Mouse (Mus musculus) embryonic facial prominence, embryonic 15.5 days (tissue): ENCODE measurements at regions not wholly inside any gene's neighbourhood (a gene's known extent, or its start where the extent isn't known, plus 50 kb on each side); places are given as distances from the start of the nearest gene placed in this dataset.
"Not testable (repeated sequence)": the region's sequence is repeated elsewhere in the genome, so short reads cannot be mapped to it uniquely, and the experiment has no call there.

Experiments used
- ATAC-seq: fragments of 200-750 bp; cut with Nextera tagmentation; 2 replicates; pipeline ENCODE4 v1.8.0; 2017; ENCODE audit warnings: low read depth, moderate TSS enrichment; ENCODE audit not compliant: insufficient number of reproducible peaks, low FRiP score, low TSS enrichment
- H3K27ac ChIP-seq: fragments of 300-500 bp; sonication (generic); replicated peaks from 2 replicates; pipeline ENCODE4 v1.5.1; 2015; ENCODE audit warnings: mild to moderate bottlenecking, inconsistent platforms
- H3K27me3 ChIP-seq: fragments of 300-500 bp; sonication (generic); 2 replicates; pipeline ENCODE4 v1.6.1; 2015; ENCODE audit warnings: inconsistent platforms
- H3K36me3 ChIP-seq: fragments of 300-500 bp; sonication (generic); 2 replicates; pipeline ENCODE4 v1.6.1; 2015; ENCODE audit warnings: mild to moderate bottlenecking, inconsistent platforms
- H3K4me1 ChIP-seq: fragments of 300-500 bp; sonication (generic); 2 replicates; pipeline ENCODE4 v1.6.1; 2015; ENCODE audit warnings: inconsistent platforms
- H3K4me2 ChIP-seq: fragments of 300-500 bp; sonication (generic); replicated peaks from 2 replicates; pipeline ENCODE4 v1.6.1; 2015; ENCODE audit warnings: mild to moderate bottlenecking, inconsistent platforms
- H3K4me3 ChIP-seq: fragments of 300-500 bp; sonication (generic); replicated peaks from 2 replicates; pipeline ENCODE4 v1.5.1; 2015; ENCODE audit warnings: mild to moderate bottlenecking, inconsistent platforms
- H3K9ac ChIP-seq: fragments of 300-500 bp; sonication (generic); 2 replicates; pipeline ENCODE4 v1.6.1; 2015; ENCODE audit warnings: inconsistent platforms
- H3K9me3 ChIP-seq: fragments of 300-500 bp; sonication (generic); replicated peaks from 2 replicates; pipeline ENCODE4 v1.6.1; 2016; ENCODE audit warnings: inconsistent platforms
- WGBS: fragments of 180-500 bp; shearing (Covaris S2); methylation state at CpG from one replicate; pipeline ENCODE4 v1.1.7; 2015; 5-methylcytosine and 5-hydroxymethylcytosine counted together

GRCm38 (mm10) chr4:10439921-10440320 is 434.4 kb upstream of the 2610301B20Rik start:
- not testable (repeated sequence) for H3K4me3 ChIP-seq, H3K27me3 ChIP-seq, H3K4me2 ChIP-seq, H3K27ac ChIP-seq, H3K9me3 ChIP-seq, H3K36me3 ChIP-seq, H3K9ac ChIP-seq, ATAC-seq, H3K4me1 ChIP-seq

DNA sequence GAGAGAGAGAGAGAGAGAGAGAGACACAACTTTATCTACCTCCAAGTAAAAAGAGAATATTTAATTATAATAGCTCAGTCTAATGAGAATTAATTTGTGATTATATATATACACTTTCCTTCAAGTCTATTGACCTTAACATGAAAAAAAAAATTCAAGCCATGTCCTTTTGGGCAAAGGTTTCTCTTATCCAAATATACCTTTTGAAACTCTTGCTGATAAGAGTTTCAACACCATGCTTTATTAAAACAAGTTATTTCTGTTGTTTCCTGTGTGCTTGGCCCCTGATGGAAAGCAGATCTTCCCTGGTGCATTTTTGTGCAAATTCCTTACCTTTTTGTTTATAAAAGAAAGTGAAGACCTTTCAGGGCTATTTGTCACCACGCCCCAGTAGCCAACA is 414.7 kb upstream of the 2610301B20Rik start:
- no peaks in the 10 kb centered on the region for H3K4me1 ChIP-seq
- H3K27me3 ChIP-seq = no peaks in the 10 kb centered on the region
- no peak overlapping the region for H3K4me3 ChIP-seq
- no peaks in the 10 kb centered on the region for H3K36me3 ChIP-seq
- H3K27ac ChIP-seq = no peak overlapping the region
- no peaks in the 10 kb centered on the region for H3K9me3 ChIP-seq
- no peak overlapping the region for H3K9ac ChIP-seq
- H3K4me2 ChIP-seq = no peak overlapping the region
- WGBS = 29% methylated on average over 1 of the region's 1 CpGs
- no peak for ATAC-seq

- Histone ChIP-seq H3K4me1 (no peaks in the 10 kb centered on the region), H3K4me2 (no peak overlapping the region), H3K4me3 (no peak overlapping the region), H3K27ac (no peak overlapping the region), H3K27me3 (no peaks in the 10 kb centered on the region), H3K9ac (no peak overlapping the region), H3K9me3 (no peaks in the 10 kb centered on the region), H3K36me3 (no peaks in the 10 kb centered on the region)
- ATAC-seq = no peak
- 89% methylated on average over 1 of the region's 1 CpGs for WGBS
Observed at GRCm38 (mm10) chr4:10480936-10481335, 393.4 kb upstream of the 2610301B20Rik start.

- ATAC-seq = no peak
- WGBS = 55% methylated on average over 6 of the region's 6 CpGs
Observed at GRCm38 (mm10) chr4:10508163-10508821, 366.0 kb upstream of the 2610301B20Rik start.

GRCm38 (mm10) chr4:10510013-10510412 is 364.3 kb upstream of the 2610301B20Rik start:
- Histone ChIP-seq H3K4me2 (no peak overlapping the region), H3K4me1 (no peaks in the 10 kb centered on the region), H3K36me3 (no peaks in the 10 kb centered on the region), H3K4me3 (no peak overlapping the region), H3K27ac (no peak overlapping the region), H3K27me3 (no peaks in the 10 kb centered on the region), H3K9ac (no peak overlapping the region), H3K9me3 (no peaks in the 10 kb centered on the region)
- WGBS = 48% methylated on average over 3 of the region's 3 CpGs
- ATAC-seq = no peak

More at GRCm38 (mm10) chr4:10508163-10508821, 366.0 kb upstream of the 2610301B20Rik start:
- Histone ChIP-seq H3K27me3 (no peaks in the 10 kb centered on the region), H3K4me2 (no peak overlapping the region), H3K4me3 (no peak overlapping the region), H3K4me1 (no peaks in the 10 kb centered on the region), H3K9me3 (no peaks in the 10 kb centered on the region), H3K27ac (no peak overlapping the region), H3K36me3 (no peaks in the 10 kb centered on the region), H3K9ac (no peak overlapping the region)

- Histone ChIP-seq H3K4me3 (no peak overlapping the region), H3K36me3 (no peaks in the 10 kb centered on the region), H3K27me3 (no peaks in the 10 kb centered on the region), H3K4me2 (no peak overlapping the region), H3K27ac (no peak overlapping the region), H3K9ac (no peak overlapping the region), H3K9me3 (no peaks in the 10 kb centered on the region), H3K4me1 (no peaks in the 10 kb centered on the region)
- 33% methylated on average over 2 of the region's 2 CpGs for WGBS
- ATAC-seq = no peak
Observed at GRCm38 (mm10) chr4:10550711-10551305, 323.5 kb upstream of the 2610301B20Rik start.

DNA sequence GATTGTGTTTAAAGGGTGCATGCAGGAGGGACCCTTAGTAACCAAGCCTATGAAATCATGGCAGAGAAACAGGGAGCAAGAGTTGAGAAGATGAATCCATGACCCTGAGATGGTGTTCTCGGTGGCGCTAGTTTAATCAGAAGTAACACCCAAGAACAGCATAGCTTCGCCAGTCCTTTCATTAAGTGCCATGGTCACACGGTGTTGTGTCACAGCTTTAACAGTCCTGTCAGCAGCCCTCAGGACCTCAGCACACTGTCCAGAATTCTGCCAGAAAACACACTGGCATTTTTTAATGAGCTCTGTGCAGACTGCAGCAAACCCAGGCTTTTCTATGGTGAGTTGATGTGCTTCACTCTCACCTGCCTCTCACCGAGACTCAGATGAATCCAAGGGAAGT is 320.6 kb upstream of the 2610301B20Rik start:
- no peak overlapping the region for H3K4me2 ChIP-seq

GRCm38 (mm10) chr4:10560078-10560477 is 314.2 kb upstream of the 2610301B20Rik start:
- 82% methylated on average over 3 of the region's 3 CpGs for WGBS
- H3K27me3 ChIP-seq = no peaks in the 10 kb centered on the region
- no peaks in the 10 kb centered on the region for H3K4me1 ChIP-seq
- ATAC-seq = no peak
- H3K9ac ChIP-seq = no peak overlapping the region
- no peak overlapping the region for H3K4me2 ChIP-seq
- no peaks in the 10 kb centered on the region for H3K9me3 ChIP-seq
- H3K27ac ChIP-seq = no peak overlapping the region
- H3K4me3 ChIP-seq = no peak overlapping the region
- no peaks in the 10 kb centered on the region for H3K36me3 ChIP-seq

More for the DNA sequence above, 320.6 kb upstream of the 2610301B20Rik start:
- no peaks in the 10 kb centered on the region for H3K27me3 ChIP-seq
- no peaks in the 10 kb centered on the region for H3K4me1 ChIP-seq
- H3K4me3 ChIP-seq = no peak overlapping the region
- H3K36me3 ChIP-seq = no peaks in the 10 kb centered on the region
- H3K9ac ChIP-seq = no peak overlapping the region
- no peak overlapping the region for H3K27ac ChIP-seq
- WGBS = 90% methylated on average over 5 of the region's 5 CpGs
- H3K9me3 ChIP-seq = no peaks in the 10 kb centered on the region
- ATAC-seq = no peak

GRCm38 (mm10) chr4:10604513-10604912 is 269.8 kb upstream of the 2610301B20Rik start:
- no peaks in the 10 kb centered on the region for H3K36me3 ChIP-seq
- 81% methylated on average over 10 of the region's 10 CpGs for WGBS

GRCm38 (mm10) chr4:10607855-10608576 is 266.3 kb upstream of the 2610301B20Rik start:
- ATAC-seq = no peak
- Histone ChIP-seq H3K4me2 (no peak overlapping the region), H3K4me3 (no peak overlapping the region), H3K36me3 (no peaks in the 10 kb centered on the region), H3K27ac (no peak overlapping the region), H3K27me3 (no peaks in the 10 kb centered on the region), H3K9ac (no peak overlapping the region), H3K4me1 (no peaks in the 10 kb centered on the region), H3K9me3 (no peaks in the 10 kb centered on the region)
- 79% methylated on average over 7 of the region's 7 CpGs for WGBS

More at GRCm38 (mm10) chr4:10604513-10604912, 269.8 kb upstream of the 2610301B20Rik start:
- ATAC-seq = no peak
- H3K4me2 ChIP-seq = no peak overlapping the region
- H3K4me1 ChIP-seq = no peaks in the 10 kb centered on the region
- no peak overlapping the region for H3K27ac ChIP-seq
- no peaks in the 10 kb centered on the region for H3K9me3 ChIP-seq
- no peak overlapping the region for H3K4me3 ChIP-seq
- H3K9ac ChIP-seq = no peak overlapping the region
- no peaks in the 10 kb centered on the region for H3K27me3 ChIP-seq

DNA sequence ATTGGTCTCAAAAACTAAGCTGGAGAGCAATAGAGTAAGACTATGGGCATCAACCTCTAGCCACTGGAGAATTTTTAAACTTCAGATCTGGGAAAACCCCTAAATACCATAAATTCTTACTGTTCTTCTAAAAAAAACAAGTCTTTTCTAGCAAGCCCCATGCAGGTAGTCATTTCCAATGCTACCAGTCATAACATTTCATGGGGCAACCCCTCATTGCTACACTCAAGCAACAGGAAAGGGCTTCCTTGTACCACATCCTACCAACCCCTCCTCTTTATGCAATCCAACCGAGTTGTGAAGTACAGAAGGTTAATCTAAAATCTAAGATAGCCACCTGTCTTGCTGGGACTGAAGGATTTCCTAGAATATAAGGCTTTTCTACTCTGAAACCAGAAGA is 263.5 kb upstream of the 2610301B20Rik start:
- H3K9me3 ChIP-seq = no peaks in the 10 kb centered on the region
- H3K4me3 ChIP-seq = no peak overlapping the region
- no peaks in the 10 kb centered on the region for H3K4me1 ChIP-seq
- H3K27ac ChIP-seq = no peak overlapping the region
- ATAC-seq = no peak
- no peaks in the 10 kb centered on the region for H3K27me3 ChIP-seq
- no peak overlapping the region for H3K4me2 ChIP-seq
- no peak overlapping the region for H3K9ac ChIP-seq
- WGBS = 72% methylated on average over 1 of the region's 1 CpGs
- H3K36me3 ChIP-seq = no peaks in the 10 kb centered on the region
